Mouse (Mus musculus) spleen, postnatal 36 days (tissue): ENCODE measurements around the gene Wdr5.
A peak's percentile ranks its signal among the peaks of the same experiment; 100 is the strongest.

Experiments
- DNase-seq, 2 experiments: peaks; one replicate each; pipeline ENCODE4 v3.0.0; 2022; ENCODE audit warnings: low spot score in 2 of 2, mixed read lengths in 1 of 2

Gene Wdr5

DNA sequence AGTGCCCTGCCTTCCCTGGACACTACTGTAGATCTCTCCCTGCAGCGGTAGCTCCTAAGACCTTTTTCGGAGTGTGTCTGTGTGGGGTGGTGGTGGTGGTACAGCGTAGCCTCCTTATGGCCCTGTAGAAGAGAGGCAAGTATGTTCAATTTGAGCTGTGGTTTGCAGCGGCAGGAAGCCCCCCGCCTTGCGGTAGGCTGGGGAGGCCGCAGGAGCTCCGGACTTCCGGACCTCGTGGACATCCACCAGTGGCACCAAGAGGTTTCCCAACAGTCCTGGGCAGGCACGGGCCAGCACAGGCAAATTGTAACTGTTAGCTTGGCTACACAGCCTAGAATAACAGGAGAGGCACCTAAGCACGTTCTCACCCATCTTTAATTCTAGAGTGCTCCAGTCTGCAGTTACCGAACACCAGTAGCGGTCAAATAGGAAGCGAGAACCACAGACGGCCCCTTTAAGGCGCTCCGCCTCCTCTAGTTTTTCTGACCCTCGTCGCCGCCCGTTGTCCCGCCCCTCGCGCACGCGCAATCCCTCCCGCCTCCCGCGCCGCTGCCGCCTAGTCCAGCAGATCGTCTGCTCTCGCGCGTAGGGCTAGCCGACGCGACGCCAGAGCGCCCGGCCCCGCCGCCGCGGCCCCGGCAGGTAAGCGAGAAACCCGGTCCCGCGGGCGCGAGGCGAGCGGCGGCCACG, at the start of gene Wdr5:
TSS of gene Wdr5 (plus strand) at position 519 of the 690 bp plus-strand sequence.
- peak; percentile 93 to 95 for DNase-seq

DNA sequence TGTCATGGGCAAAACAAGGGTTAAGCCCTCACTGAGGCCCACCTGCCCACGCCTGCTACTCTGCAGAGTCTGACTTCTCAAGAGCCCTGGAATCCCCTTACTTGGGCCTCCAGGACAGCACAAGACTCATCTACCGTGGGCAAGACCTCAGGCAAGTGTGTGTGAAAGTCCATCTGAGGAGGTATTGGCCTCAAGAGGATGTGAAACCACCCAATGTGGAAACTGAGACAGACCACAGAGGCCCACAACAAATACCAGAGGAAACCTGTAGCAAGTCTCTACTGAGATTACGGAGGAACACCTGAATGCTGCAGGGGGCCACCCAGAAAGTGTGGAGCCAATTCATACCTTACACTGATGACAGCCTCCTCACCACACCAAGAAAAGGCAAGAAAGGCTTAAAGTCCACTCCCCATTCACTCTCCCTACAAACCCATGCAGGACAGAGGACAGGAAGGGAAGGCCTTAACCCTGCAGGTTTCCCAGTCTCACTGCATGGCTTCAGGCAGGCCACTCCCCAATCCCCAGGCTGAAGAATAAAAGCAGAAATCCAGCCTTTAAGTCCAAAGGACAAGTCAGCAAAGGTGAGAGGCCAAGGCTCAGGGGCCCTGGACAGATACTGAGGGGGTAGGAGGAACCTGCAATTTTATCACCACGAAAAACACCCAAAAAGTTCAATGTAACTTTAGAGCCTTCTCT, 45.5 kb upstream of the Wdr5 start:
- peak; percentile 74 to 77 for DNase-seq

DNA sequence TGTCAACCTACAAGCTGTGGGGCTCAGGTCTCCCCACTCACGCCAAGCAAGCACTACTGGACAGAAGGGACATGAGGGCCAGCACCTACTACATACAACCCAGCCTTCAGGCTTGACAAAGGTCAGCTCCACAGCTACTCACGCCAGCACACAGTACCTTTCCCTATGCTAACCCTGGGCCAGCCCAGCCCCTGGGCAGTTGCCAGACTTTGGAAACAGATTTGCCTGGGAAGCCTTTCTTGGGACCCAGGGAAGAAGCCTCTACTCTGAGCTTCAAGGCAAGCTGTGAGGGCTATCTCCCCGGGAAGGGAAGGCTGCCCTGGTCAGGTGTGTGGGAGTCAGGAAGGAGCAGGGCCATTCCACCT, 45.0 kb upstream of the Wdr5 start:
- DNase-seq = no peak

DNA sequence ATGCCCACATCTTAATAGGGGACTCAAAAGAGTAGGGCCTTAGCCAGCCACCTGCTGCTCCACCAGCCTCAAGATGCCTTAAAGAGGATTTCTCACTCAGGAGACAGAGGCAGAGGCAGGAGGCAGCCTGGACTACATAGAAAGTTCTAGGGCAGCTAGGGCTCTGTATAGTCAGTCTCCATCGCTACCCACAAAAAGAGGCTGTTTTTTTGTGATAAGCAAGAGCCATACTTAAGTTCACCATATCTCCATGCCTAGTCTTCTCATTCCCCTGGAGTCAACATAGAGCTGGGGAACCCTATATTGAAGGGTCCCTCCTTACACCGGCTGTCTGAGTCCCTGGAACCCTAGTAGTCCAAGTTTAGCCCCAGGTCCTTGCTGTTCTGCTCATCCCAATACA, 44.4 kb upstream of the Wdr5 start:
- no peak for DNase-seq

DNA sequence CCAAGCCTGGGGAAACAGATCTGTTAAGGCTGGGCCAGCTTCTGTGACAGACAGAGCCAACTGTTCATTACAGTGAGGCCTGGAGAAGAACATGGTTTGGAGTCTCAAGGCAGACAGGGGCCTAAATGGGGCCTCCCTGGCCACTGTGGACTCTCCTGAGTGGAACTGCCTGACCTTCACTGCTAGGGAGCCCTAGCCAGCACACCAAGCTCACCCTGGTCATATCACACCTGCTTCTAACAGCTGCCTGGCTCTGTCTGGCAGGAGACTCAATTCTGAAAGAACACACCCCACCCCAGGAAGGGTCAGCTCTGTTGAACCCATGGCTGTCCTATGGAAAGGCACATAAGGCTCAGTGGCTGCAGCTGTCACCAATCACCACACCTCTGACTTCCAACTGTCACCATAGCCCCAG, 43.8 kb upstream of the Wdr5 start:
- no peak for DNase-seq

DNA sequence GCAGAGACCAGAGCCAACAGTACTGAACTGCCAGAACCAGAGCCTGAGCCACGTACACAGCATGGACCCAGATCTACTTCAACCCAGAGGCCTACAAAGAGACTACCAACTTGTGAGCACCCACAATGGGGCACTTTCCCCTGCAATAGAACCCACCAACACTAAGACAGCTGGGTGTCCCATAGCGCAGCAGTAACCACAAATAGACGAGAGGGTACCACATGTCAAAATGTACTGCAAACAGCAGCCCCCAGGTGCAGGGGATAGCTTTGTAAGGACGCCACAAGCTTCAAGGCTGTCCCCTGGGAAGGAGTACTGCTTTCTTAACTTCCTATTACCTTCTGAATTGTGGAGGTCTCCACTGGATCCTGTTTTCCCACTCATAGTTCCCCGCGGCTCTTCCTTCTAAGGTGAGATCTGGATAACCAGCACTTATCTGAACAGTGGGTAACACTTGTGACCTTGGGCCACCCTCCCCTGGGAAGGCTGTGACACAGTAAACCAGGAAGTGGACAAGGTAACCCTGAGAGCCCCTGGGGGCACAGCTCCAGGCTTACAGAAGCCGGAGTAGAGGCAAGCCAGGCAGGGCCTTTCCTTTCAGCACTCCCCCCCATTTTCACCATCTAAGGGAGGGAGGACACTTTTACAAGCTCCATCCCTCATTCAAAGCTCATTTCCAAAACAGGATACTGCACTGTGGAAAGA, 41.7 kb upstream of the Wdr5 start:
- DNase-seq = peak in 1 of 2 experiments; percentile 36

DNA sequence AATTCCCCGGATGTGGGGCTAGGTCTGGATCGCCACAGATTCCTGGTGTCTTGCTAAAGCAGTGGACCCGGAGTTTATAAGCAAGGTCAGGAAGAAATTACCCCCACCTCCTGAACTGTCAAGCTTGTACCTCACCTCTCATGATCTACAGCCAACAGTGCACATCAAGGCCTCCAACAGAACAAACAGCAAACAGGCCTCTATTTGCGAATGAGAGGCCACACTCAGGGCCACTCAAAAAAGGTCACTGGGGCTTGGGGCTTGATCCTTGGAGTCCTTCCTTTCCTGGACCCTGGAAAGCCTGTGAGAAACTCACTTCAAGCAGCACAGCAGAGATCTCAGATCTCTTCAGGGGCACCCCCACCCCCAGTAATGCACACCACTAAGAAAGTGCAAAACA, 41.0 kb upstream of the Wdr5 start:
- DNase-seq = no peak

DNA sequence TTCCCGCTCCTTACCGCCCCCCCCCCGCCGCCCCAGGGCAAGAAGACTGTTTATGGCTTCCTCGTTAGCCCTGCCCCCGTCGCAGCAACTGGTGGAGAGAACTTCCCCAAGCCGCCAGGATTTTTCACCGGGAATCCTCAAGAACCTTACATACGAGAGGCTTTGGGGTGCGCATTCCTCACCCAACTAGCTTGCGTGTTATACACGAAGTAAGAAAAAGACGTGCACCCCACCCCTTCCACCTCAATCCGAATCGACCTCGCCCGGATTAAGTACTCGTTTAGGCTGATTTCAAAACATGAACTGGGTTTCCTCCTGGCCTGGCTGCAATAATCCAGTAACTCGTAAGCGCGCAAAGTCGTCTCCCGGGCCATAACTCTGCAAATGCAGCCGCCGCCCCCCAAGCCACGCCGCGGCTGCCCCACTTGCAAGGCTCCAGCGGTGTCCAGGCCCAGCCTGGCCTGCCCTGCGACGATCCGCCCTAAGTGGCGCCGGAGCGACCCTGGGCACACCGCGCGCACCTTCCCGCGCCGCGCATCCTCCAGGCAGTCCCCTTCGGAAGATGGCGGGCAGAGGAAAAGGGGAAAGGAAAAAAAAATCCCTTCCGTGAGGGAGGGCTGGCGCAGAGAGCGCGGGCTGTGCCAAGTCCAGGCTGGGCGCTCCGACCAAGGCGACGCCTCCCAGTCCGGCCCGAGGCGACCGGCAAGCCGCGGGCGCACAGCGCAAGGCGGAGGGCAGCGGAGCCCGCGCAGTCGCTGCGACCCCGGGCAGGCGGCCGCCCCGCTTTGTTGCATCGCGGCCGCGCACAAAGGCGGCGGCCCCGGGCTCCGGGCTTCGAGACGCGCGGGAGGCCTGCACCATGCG, 40.1 kb upstream of the Wdr5 start:
- peak in 1 of 2 experiments; percentile 24 for DNase-seq

DNA sequence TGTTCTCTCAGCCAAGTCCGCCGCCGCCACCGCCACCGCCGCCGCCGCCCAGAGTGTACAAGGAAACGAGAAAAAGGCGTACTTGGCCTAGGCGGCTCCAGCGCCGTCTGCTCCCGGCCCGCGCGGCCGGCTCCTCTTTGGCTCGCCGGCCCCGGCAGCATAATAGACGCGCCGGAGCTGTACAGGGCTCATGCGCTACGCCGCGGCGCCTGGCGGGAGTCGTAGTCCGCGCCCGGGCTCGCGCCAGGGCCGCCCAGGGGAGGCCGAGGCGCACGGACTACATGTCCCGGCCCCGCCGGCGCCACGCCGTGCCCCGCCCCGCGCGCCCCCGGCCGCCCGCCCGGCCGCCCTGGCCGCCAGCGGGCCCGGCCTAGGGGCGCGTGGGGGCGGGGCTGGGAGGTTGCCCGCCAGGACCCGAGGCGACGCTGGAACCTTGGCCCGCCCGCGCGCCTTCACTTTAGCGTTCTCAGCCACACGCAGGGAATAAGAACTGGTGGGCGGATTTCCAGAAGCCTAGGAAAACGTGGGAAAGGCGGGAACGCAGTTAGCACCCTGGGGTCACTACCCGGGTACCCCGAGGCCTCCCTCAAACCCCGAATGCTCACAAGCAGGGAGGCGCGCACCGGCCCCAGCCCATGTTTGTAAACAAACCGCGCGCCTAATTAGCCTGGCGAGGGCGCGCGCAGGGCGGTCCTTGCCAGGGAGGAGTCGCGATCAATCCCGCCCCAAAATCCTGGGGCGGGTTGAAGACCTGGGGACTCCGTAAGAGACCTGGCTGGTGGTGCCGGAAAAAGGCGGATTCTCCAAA, 39.3 kb upstream of the Wdr5 start:
- DNase-seq = peak; percentile 93 to 94

DNA sequence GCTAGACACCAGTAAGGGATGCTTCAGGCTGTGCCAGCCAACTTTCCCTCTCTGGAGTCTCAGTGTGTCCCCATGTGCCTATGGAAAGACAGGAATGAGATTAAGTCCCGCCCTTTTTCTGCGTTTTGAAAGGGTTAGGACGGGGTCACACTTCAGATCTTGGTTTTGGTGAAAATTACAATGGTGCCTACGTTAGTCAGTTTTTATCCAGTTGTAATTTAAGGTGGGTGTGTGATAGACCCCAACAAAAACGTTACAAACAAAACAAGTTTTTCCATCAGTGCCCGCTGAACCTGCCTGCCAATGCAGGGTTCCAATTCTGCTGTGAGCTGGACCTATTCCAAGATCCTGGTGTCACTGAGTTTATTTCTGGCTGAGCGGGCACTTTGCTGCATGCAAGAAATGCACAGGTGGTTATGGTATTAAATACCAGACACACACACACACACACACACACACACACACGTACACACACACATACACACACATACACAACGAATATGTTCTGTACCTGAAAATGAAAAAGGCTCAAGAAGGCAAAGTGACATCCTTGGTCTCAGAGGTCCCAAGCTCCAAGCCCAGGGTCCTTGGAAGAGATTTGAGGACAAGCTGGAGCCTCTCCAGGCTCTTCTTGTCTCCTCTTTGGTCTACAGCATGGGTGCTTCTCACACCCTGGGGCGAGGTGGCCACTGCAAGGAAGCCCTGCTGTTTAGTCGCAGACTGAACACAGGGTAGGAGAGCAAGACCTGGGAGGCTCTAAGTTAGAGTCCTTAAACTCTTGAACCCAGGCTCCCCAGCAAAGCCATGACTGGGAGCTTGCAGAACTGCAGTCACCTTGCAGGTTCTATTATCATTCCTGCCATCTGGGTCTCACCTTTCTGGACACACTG, 38.4 kb upstream of the Wdr5 start:
- no peak for DNase-seq

DNA sequence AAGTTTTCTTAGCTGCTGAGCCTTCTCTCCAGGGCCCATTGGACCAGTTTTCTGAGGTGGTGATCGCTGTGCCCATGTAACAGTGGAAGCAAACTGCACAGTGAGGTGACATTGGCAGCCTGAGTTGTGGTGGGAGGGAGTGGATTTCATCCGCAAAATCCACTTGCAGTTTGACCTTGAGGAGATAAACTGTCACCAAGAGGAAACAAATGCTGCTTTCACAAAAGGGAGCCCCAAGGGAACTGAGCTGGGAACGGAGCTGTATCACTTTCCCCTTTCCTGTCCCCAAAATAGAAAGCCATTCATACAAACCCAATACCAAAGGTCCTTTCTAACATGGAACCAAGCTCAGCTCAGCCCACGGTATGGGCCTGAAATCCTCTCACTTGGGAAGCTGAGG, 35.1 kb upstream of the Wdr5 start:
- DNase-seq = no peak

DNA sequence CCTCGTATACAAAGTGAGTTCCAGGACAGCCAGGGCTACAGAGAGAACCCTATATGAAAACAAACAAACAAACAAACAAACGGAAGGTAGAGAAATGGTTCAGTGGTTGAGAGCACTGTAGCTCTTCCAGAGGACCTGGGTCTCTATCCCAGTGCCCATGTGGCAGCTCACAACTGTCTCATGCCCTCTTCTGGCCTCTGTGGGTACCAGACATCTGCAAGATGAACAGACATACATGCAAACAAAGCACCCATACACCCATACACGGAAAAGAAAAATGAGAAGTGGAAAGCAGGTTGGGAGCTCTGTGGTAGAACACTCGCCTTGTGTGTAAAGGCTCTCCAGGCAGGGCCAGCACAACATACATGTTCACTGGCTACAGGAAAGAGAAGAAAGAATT, 34.6 kb upstream of the Wdr5 start:
- peak; percentile 38 to 43 for DNase-seq

DNA sequence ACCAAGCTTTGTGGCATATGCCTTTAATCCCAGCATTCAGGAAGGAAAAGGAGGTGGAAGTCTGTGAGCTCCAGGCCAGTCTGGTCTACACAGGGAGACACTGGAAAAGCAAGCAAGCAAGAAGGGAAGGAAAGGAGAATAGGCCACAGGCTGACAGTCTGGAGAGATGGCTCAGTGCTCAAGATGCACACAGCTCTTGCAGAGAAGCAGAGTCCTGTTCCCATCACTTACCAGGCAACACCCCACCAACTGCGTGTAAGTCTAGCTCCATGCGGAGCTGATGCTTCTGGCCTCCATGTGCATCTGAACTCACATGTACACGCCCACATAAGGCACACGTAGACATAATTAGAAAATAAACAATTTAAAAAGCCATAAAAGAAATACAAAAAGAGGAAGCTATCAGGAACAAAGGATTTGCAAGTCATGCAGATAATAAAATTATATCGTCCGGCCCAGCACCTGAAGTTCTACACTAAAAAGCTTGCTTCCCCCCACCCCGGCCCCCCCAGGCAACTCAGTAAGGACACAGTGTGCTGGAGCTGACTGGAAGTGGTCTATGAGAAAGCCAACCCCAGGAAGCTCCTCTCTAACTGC, 32.6 kb upstream of the Wdr5 start:
- no peak for DNase-seq

DNA sequence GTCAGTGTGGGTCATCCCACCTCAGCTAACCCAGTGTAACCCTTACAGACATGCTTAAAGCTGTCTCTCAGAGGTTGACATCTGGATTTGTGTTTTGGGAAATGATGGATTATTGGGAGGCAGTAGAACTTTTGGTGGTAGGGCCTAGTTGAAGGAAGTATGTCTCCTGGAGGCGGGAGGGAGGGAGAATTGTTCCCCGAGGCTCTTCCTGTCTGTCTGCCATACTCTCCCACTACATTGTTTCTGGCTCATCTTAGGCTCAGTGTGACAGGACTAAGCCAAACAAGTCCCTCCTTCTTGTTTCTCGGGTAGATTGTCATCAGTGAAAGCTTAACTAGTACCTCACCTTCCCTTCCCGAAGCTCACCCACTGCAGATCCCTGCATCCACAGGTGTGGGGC, 28.2 kb upstream of the Wdr5 start:
- no peak for DNase-seq

DNA sequence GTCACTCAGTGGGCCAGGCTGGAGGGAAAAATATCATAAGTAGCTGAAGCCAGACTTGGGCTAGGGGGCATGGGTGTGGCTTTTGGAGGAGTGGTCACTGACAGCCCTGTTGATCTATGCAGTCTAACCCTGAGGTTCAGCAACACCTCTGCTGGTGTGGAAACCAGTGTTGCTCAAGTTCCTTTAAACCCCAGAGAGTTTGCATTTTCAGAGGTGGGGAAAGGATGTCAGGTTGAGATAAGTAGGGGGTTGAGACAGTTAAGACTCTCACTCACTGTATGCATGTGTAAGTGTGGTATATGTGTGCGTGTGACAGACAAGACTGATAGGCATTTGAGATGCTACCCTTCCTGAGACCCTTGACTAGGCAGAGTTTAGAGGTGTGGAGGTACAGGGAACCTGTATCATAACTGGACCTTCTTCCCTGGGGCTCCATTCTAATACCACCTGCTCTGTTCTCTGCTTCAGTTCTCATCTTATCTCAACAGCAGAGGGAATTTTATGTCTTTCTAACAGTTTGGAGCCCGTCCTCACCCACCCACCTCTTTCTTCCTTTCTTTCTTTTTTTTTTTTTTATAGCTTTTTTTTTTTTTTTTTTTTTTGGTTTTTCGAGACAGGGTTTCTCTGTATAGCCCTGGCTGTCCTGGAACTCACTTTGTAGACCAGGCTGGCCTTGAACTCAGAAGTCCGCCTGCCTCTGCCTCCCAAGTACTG, 27.5 kb upstream of the Wdr5 start:
- peak in 1 of 2 experiments; percentile 31 for DNase-seq

DNA sequence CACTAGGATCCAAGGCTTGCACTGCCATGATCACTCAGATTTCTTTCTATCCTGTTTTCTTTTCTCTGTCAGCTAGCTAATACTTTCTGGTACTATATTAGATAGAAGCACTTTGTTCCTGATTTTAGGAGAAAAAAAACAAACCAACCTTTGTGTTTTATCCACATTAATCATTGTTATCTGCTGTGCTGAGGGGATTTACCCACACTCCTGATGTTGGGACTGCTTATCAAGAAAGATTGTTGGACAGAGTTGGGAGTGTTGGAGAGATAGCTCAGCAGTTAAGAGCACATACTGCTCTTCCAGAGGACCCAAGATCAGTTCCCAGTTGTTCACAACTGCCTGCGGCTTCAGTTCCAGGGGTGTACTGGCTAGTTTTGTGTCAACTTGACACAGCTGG, 26.6 kb upstream of the Wdr5 start:
- no peak for DNase-seq

DNA sequence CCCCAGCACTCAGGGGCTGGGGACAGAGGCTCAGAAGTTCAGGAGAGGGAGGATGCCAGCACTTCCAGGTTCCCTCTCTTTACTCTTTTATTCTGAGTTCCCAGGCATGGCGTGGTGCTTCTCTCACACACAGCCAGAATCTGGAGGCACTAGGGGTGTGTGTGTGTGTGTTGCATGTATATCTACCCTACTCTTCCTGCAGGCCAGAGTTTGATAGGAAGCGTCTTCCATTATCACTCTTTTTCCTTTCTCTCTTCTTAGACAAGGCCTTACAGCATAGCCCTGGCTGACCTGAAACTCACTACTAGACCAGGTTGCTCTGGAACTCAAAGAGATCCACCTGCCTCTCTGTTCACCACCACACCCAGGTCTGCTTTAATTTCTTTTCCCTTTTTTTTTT, 24.0 kb upstream of the Wdr5 start:
- DNase-seq = no peak

DNA sequence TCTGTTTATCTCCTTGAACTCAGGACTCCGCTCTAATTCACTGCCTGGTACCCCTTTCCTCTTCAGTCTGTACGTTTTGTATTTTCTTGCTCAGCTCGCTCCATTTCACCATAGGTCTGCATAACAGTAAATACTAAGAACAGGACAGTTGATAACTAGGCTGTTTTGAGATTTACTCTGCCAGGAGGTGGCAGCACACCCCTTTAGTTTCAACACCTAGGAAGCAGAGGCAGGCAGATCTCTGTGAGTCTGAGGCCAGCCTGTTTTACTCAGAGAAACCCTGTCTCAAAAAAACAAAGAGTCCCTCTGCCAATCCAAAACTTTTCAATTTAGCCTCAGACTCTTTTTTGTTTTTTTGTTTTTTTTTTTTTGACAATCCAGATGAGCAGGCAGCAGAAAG, 21.0 kb upstream of the Wdr5 start:
- DNase-seq = no peak

DNA sequence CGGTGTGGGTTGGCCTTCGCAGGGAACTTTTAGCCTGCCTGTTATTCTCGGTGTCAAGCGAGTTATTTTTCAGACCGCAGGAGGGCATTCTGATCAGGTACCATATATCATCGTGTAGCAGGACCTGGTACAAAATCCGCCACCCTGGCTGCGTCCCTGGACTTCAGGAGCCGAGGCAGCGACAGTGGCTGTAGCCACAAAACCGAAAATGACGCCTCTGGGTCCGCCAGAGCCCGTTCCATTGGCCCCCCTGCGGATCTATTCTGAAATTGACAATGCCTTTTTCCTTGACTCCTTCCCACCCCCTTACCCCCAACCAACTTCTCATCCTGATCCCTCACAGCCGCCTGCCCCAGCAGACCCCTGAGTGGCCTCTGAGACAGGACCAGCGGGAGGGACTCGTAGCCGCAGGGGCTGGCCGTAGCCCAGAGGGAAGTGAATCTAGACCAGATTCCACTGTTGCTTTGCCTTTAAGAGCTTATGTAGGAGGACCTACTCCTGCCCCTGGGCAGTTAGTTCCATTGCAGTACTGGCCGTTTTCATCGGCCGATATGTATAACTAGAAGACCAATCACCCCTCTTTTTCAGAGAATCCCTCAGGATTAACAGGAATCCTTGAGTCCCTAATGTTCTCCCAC, 18.4 kb upstream of the Wdr5 start:
- DNase-seq = no peak
